Mouse (Mus musculus) liver, embryonic 15.5 days (tissue): ENCODE data around the gene Gmnc. TPM values are rescaled to one million over a fixed set of nuclear protein-coding genes. Genes with fewer than 3 reads are reported as not detected.
A peak's percentile ranks its signal among the peaks of the same experiment; 100 is the strongest.

ENCODE experiments used
- ATAC-seq: fragments of 200-750 bp; cut with Nextera tagmentation; 2 replicates; pipeline ENCODE4 v1.8.0; 2017; ENCODE audit warnings: moderate number of reproducible peaks, mild to moderate bottlenecking, moderate library complexity; ENCODE audit not compliant: insufficient read depth
- H3K27ac ChIP-seq: fragments of 300-500 bp; sonication (generic); replicated peaks from 2 replicates; pipeline ENCODE4 v1.5.1; 2015; ENCODE audit warnings: mild to moderate bottlenecking, inconsistent platforms
- H3K27me3 ChIP-seq: fragments of 300-500 bp; sonication (generic); 2 replicates; pipeline ENCODE4 v1.6.1; 2015; ENCODE audit warnings: mild to moderate bottlenecking, inconsistent platforms
- H3K36me3 ChIP-seq: fragments of 300-500 bp; sonication (generic); replicated peaks from 2 replicates; pipeline ENCODE4 v1.6.1; 2015; ENCODE audit warnings: moderate library complexity, mild to moderate bottlenecking, inconsistent platforms
- H3K4me1 ChIP-seq: fragments of 300-500 bp; sonication (generic); replicated peaks from 2 replicates; pipeline ENCODE4 v1.6.1; 2015; ENCODE audit warnings: inconsistent platforms
- H3K4me2 ChIP-seq: fragments of 300-500 bp; sonication (generic); 2 replicates; pipeline ENCODE4 v1.6.1; 2015; ENCODE audit warnings: moderate library complexity, mild to moderate bottlenecking, inconsistent platforms
- H3K4me3 ChIP-seq: fragments of 300-500 bp; sonication (generic); replicated peaks from 2 replicates; pipeline ENCODE4 v1.5.1; 2015; ENCODE audit warnings: mild to moderate bottlenecking, inconsistent platforms
- H3K9ac ChIP-seq: fragments of 300-500 bp; sonication (generic); 2 replicates; pipeline ENCODE4 v1.6.1; 2015; ENCODE audit warnings: moderate library complexity, mild to moderate bottlenecking, inconsistent platforms
- H3K9me3 ChIP-seq: fragments of 300-500 bp; sonication (generic); replicated peaks from 2 replicates; pipeline ENCODE4 v1.6.1; 2016; ENCODE audit warnings: inconsistent platforms
- WGBS: fragments of 180-500 bp; shearing (Covaris S2); methylation state at CpG from one replicate; pipeline ENCODE4 v1.1.7; 2015; ENCODE audit warnings: mixed read lengths; ENCODE audit not compliant: insufficient replicate concordance; 5-methylcytosine and 5-hydroxymethylcytosine counted together
- polyA plus RNA-seq: library from polyadenylated mRNA; unstranded; fragments of >200 nt; fragmentation: Nextera tagmentation; extraction: Ambion mirVana; gene quantifications from 2 replicates; pipeline ENCODE4 v1.2.1, GENCODE M21; 2015

Gmnc gene
- polyA plus RNA-seq, 1 experiment from 2014 or later = not detected

GRCm38 (mm10) chr16:26967967-26968366 is 23.5 kb downstream of the Gmnc start:
- Histone ChIP-seq H3K4me2 (peak overlapping the region; percentile 15; the same call in 1 of the 2 replicates), H3K27me3 (peaks cover 9% of the 10 kb centered on the region; the same call in 1 of the 2 replicates), H3K36me3 (no peaks in the 10 kb centered on the region), H3K4me3 (no peak overlapping the region), H3K4me1 (no peaks in the 10 kb centered on the region), H3K9ac (no peak overlapping the region), H3K27ac (no peak overlapping the region), H3K9me3 (no peaks in the 10 kb centered on the region)
- 4% methylated on average over 28 of the region's 28 CpGs for WGBS
- no peak for ATAC-seq

- Histone ChIP-seq H3K9ac (no peak overlapping the region), H3K27me3 (peaks cover 9% of the 10 kb centered on the region; the same call in 1 of the 2 replicates), H3K4me2 (no peak overlapping the region), H3K4me3 (no peak overlapping the region), H3K36me3 (no peaks in the 10 kb centered on the region), H3K4me1 (no peaks in the 10 kb centered on the region), H3K9me3 (no peaks in the 10 kb centered on the region), H3K27ac (no peak overlapping the region)
- WGBS = 67% methylated on average over 2 of the region's 2 CpGs
- no peak for ATAC-seq
These were observed 24.6 kb downstream of the Gmnc start for GRCm38 (mm10) chr16:26966830-26967229.

GRCm38 (mm10) chr16:26961971-26962370 is 29.5 kb downstream of the Gmnc start:
- Histone ChIP-seq H3K4me2 (no peak overlapping the region), H3K4me1 (no peaks in the 10 kb centered on the region), H3K27ac (no peak overlapping the region), H3K4me3 (no peak overlapping the region), H3K9ac (no peak overlapping the region), H3K9me3 (no peaks in the 10 kb centered on the region), H3K27me3 (0 out of 2 replicates have a peak, but pooled peaks cover 3% of the 10 kb centered on the region), H3K36me3 (no peaks in the 10 kb centered on the region)
- no peak for ATAC-seq

GRCm38 (mm10) chr16:26951601-26952000 is 39.9 kb downstream of the Gmnc start:
- Histone ChIP-seq H3K4me3 (no peak overlapping the region), H3K27ac (no peak overlapping the region), H3K9ac (no peak overlapping the region), H3K27me3 (no peaks in the 10 kb centered on the region), H3K36me3 (no peaks in the 10 kb centered on the region), H3K4me1 (no peaks in the 10 kb centered on the region), H3K9me3 (no peaks in the 10 kb centered on the region), H3K4me2 (no peak overlapping the region)
- 63% methylated on average over 3 of the region's 3 CpGs for whole genome bisulfite sequencing
- no peak for ATAC-seq

- H3K9me3 ChIP-seq = no peaks in the 10 kb centered on the region
- H3K36me3 ChIP-seq = no peaks in the 10 kb centered on the region
- no peak overlapping the region for H3K4me2 ChIP-seq
- no peaks in the 10 kb centered on the region for H3K27me3 ChIP-seq
- H3K27ac ChIP-seq = no peak overlapping the region
- no peaks in the 10 kb centered on the region for H3K4me1 ChIP-seq
- no peak overlapping the region for H3K9ac ChIP-seq
- 49% methylated on average over 4 of the region's 4 CpGs for WGBS
- no peak for ATAC-seq
- no peak overlapping the region for H3K4me3 ChIP-seq
These were observed 41.2 kb downstream of the Gmnc start for GRCm38 (mm10) chr16:26950209-26950608.

- Histone ChIP-seq H3K4me2 (no peak overlapping the region), H3K36me3 (no peaks in the 10 kb centered on the region), H3K27ac (no peak overlapping the region), H3K9ac (no peak overlapping the region), H3K9me3 (no peaks in the 10 kb centered on the region), H3K4me1 (no peaks in the 10 kb centered on the region), H3K27me3 (no peaks in the 10 kb centered on the region), H3K4me3 (no peak overlapping the region)
- WGBS = 69% methylated on average over 1 of the region's 1 CpGs
- ATAC-seq = no peak
These were observed 87.5 kb downstream of the Gmnc start for GRCm38 (mm10) chr16:26903968-26904367.

GRCm38 (mm10) chr16:26901471-26901870 is 90.0 kb downstream of the Gmnc start:
- H3K36me3 ChIP-seq = no peaks in the 10 kb centered on the region
- H3K27me3 ChIP-seq = no peaks in the 10 kb centered on the region
- ATAC-seq = no peak
- H3K27ac ChIP-seq = no peak overlapping the region
- H3K4me3 ChIP-seq = no peak overlapping the region
- H3K9ac ChIP-seq = no peak overlapping the region
- H3K9me3 ChIP-seq = no peaks in the 10 kb centered on the region
- 42% methylated on average over 4 of the region's 4 CpGs for WGBS
- no peaks in the 10 kb centered on the region for H3K4me1 ChIP-seq
- no peak overlapping the region for H3K4me2 ChIP-seq

- Histone ChIP-seq H3K27ac (no peak overlapping the region), H3K9me3 (no peaks in the 10 kb centered on the region), H3K4me3 (no peak overlapping the region), H3K27me3 (no peaks in the 10 kb centered on the region), H3K9ac (no peak overlapping the region), H3K36me3 (no peaks in the 10 kb centered on the region), H3K4me1 (no peaks in the 10 kb centered on the region), H3K4me2 (no peak overlapping the region)
- 31% methylated on average over 4 of the region's 4 CpGs for WGBS
- ATAC-seq = no peak
These were observed 105.1 kb downstream of the Gmnc start for GRCm38 (mm10) chr16:26886337-26886736.

GRCm38 (mm10) chr16:26876885-26877284 is 114.6 kb downstream of the Gmnc start:
- Histone ChIP-seq H3K27ac (no peak overlapping the region), H3K27me3 (no peaks in the 10 kb centered on the region), H3K4me1 (no peaks in the 10 kb centered on the region), H3K36me3 (no peaks in the 10 kb centered on the region), H3K9me3 (no peaks in the 10 kb centered on the region), H3K4me3 (no peak overlapping the region), H3K9ac (no peak overlapping the region), H3K4me2 (no peak overlapping the region)
- ATAC-seq = no peak
- 59% methylated on average over 3 of the region's 3 CpGs for WGBS
